Mouse (Mus musculus) thymus, adult 18-20 months (tissue): ENCODE data around the gene Caln1.

Experiments used
- DNase-seq, 2 experiments: peaks; one replicate each; pipeline ENCODE4 v3.0.0; 2022; ENCODE audit warnings: mixed read lengths in 2 of 2

Gene Caln1

DNA sequence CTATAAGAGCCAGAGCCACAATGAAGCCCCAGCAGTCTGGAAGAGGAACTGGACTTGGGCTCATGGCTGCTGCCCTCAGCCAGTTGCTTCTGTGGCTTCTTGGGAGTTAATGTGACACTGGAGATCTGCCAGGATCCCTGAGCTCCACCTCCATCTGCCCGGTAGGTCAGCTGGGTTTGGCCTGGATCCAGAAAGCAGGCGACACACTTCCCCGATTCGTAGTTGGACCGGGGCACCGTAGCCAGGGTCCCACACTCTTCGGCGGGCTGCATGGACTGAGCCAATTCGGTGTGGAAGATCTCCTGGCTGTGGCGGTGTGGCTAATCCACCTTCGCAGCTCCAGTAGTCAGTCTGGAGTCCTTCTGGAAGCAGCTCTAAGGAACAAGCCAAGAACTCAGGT is at the start of gene Caln1:
TSS of gene Caln1 (plus strand) at position 219 of the 400 bp plus-strand sequence.
- DNase-seq: no peak

DNA sequence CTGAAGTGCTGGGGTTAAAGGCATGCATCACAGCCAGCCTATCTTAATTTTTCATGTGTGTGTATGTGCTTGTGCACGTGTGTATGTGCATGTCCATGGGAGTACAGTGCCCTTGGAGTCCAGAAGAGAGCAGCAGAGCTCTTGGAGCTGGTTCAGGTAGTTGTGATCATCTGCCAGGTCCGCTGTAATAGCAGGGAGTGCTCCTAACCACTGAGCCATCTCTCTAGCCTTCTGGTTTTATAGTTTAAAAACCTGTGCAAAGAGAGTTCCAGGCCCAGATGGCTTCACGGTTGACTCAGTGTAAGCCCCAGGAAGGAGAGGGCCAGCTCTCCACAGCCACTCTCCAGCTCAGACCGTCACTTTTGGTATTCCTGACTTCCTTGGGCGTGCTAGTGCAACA is 49.5 kb upstream of the Caln1 start:
- DNase-seq: no peak

DNA sequence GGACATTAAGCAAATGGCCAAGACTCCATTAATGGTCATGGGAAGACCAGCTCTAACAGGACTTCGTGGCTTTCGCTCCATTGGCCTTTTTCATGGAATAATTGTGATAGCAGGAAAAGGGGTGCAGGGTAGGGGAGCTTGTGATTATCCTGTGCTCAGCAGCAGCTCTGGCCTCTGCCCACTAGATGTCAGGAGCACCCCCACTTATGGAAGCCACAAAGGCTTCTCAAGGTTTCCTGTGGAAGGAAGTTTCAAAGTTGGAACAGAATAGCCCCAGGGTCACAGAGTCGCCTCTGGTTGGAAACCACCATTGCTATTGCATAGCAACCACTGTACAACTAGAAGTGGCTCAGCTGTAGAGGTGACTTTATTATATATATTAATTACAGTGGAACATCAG is 48.8 kb upstream of the Caln1 start:
- no peak for DNase-seq

DNA sequence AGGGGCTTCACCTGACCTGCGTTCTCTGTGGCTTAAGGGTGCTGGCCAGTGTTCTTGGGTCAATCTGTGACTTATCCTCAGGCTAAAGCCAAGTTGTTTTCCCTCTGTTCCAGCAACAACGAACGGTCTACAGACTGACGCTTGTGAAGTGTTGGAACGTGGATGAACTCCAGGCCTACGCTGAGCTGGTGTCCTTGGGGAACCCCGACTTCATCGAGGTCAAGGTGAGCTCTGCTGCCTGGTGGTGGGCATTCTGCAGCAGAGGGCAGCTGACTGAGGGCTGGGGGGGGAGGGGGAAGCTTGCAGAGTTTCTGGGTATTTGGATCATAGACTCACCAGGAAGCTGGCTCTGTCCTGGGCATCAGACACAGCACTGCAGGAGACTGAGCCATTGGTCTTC is 43.8 kb upstream of the Caln1 start:
- no peak for DNase-seq

DNA sequence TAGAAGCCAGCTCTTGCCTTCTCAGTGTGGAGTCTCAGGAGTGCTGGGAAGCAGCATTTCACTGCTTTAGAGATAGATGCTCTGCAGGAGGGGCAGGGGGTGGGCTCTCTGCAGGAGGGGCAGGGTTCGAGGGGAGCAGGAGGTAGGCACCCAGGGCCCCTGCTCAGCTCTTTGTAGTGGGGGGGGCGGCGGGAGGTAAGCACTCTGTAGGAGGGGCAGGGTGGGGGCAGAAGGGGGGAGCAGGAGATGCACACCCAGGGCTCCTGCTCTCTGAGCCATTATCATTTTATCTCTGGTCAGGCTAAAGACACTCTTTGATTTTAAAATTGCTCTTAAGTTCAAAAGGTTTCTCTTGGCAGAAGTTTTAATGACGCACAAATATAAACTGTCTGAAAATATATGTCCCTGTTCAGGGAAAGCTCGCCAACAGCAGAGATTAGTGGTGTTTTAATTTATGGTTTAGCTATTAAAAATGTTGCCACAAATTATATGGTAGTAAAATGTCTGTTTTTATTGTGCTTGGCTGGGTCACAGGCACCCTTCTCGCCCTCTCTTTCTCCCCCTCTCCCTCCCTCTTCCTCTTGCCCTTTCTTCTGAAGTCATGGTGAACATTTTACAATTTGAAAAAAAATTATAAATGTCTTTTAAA is 41.5 kb upstream of the Caln1 start:
- no peak for DNase-seq

DNA sequence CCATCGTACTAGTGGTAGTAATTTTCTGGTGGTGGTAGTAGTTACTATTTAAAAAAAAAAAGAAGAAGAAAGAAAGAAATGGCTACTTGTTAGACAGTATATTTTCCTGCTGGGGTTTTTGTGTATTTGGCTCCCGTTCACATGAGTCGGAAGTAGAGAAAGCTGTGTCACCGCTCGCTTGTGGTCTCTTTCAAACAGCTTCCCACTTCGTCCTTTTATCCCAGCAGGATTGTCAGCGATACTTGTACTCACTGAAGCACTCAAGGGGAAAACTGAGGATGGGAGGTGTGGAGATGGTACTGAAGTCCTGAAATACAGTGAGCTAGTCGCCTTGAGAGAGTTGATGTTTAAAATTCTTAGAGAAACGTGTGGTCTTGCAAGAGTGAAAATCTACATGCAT is 40.9 kb upstream of the Caln1 start:
- no peak for DNase-seq

DNA sequence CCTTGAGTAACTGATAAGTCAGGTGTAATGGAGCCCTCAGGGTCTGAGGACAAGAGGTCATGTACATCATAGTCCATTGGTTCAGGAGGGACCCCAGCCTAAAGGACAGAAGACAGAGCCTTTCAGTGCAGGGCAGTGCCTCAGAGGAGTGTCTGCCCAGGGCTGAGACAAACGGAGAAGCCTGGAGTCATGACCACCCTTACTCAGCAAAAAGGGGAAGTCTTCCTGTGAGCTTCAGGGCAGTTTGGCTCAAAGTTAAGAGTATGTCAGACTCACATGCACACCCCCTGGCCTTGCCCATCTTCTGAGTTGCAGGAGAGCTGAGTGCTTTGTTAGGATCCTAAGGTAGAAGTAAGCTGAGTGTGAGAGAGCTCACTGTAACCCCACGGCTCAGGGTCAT is 39.4 kb upstream of the Caln1 start:
- no peak for DNase-seq

DNA sequence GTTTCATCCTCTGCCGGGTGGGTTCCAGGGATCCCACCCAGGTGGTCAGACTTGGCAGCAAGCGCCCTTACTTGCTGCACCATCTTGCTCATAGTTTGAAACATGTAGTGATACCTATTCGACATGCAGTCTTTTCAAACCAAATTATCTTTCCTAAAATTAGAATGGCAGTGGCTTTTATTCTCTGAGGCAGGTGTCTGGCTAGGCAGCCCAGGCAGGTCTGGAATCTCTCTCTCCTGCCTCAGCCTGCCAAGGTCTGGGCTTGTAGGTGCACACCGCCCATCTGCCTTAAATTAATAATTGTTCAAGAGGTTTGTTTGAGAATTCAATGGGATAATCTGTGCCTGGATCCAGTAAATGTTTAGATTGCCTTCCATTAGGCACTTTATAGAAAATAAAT is 38.5 kb upstream of the Caln1 start:
- DNase-seq: no peak

DNA sequence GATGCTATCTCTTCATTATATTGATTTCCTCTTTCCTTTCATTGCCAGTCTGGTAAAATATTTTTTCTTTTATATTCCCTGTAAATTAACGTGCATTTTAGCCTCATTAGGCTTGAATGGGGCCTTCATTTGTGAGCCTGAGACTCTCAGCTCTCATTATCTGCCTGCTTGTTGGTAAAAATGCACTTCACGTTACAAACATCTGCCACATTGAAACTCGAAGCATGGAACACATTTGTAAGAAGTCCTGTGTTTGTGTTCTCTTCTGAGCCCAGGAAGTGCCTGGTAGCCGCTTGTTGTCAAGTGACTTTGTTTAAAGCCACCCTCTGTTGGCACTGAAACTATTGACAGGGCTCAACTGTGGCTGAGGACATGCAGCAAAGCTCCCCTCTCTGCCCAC is 38.0 kb upstream of the Caln1 start:
- no peak for DNase-seq

DNA sequence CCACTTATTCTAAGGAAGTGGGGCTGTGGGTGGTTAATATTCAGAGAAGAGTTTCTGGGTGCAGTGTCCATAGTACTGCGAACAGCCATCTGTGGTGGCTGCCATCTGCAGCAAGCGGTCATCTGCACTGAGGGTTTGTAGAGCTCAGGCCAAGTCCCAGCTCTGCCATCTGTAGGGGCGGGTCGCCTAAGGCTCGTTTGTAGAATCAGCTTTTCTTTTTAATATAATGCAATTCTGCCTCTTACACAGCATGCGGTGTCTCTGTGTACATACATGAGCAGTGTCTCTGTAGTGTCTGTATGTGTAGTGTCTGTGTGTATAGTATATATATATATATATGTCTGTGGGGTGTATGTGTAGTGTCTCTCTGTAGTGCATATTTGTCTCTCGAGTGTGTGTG is 35.7 kb upstream of the Caln1 start:
- DNase-seq: no peak

DNA sequence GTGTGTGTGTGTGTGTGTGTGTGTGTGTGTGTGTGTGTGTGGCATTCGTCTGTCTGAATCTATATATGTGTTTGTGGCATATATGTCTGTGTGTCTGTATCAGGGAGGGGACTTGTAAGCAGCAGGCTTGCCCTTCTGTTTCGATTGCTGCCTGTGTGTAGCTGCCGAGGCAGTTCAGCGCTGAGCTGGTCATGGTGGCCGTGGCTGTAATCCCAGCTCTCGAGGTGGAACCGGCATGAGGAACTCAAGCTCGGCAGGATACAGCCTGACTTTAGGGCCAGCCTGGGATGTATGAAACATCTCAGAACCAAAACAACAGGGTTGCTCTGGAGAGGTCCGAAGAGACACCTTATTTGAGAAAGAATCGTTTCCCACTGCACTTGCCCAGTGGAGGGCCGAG is 35.3 kb upstream of the Caln1 start:
- DNase-seq: no peak

DNA sequence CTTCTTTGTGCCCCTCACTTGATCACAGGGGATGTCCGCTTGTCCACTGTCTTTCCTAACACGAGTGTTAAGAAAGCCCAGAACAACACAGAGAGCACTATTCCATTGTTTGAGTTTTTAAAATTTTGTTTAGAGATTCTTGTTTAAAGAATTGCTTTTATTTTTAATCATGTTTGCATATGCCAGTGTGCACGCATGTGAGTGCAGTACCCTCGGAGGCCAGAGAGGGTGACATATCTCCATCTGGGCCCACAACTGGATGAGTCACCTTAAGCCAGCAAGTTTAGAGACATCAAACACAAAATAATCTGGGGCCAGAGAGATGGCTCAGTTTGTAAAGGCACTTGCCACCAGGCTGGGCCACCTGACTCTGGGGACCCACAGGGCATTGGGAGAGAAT is 33.8 kb upstream of the Caln1 start:
- DNase-seq: no peak

DNA sequence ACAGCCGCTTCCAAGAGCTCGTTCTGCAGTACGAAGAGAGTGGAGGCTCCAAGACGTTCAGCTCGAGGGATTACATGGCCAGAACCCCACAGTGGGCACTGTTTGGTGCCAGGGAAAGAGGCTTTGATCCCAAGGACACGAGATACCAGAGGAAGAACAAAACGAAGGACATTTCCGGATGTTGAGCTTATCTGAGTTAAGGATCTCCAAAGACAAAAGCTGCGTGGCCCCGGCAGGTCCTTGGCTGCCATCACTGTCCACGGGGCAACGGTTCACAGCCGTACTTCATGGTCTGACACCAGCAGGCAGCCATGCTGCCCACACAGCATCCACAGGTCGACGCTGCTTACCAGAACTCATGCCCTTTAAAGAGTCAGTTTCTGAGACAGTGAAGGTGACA is 28.6 kb upstream of the Caln1 start:
- DNase-seq: no peak

DNA sequence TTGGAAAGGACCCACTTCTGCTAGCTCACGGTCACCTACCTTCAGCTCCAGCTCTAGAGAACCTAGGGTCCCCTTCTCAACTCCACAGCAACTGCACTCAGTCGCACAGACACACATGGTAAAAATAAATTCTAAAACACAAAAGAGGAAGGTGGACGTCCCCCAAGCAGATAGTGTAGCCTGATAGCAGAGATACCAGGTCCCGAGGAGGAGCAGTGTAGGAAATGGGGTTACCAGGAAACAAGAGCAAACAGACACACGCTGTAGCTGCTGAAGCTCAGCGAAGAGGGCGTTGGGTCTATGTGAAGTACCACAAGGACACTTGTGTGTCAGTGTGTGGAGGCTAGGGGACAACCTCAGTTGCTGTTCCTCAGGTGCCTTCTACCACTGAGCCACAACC is 24.3 kb upstream of the Caln1 start:
- no peak for DNase-seq

DNA sequence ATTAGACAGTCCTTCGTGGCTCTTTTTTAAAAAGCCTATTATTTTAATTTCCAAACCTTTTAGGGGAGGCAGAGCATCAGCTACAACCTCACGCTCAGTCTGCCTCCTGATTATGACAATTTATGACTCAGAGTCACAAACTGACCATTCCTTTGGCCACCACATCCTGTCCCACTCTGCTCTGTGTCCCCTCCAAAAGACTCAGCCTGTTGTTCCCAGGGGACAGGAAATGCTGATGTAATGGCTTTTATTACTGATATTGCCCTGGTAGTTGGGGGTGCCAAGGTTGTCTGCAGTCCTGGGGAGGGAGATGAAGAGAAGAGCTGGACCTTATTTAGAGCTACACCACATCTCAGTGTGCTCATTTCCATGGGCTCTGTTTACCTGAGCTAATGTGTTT is 23.4 kb upstream of the Caln1 start:
- DNase-seq: no peak

DNA sequence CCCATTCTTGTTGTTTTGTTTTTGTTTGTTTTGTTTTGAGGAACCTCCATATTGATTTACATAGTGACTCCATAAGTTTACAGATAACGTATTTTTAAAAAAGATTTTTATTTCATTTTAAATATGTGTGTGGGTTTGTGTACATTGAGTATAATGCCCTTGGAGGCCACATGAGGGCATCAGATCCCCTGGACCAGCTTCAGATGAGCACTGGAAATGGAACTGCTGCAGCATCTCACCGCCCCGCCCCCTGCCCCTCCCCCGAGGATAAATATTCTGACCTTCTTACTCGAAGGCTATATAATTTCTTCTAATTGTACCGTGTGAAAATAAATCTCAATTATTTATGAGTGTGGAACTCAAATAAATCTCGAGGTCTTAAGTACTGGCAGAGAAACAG is 14.0 kb upstream of the Caln1 start:
- DNase-seq: no peak

DNA sequence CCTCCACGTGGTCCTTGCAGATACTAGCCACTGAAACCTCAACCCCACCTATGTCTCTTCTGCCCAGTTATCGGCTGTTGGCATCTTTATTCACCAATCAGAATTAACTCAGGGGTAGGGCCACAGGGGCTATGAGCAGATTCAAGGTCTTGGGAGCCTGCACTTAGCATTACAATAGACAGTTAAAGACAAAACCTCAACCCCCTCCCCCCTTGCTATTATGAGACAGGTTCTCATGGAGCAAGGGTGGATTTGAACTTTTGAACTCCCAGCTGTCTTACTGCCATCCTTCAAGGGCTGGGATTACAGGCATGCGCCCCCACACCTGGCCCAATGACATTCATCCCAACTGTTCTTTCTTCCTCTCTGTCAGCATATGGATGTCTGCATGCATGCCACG is 6.1 kb upstream of the Caln1 start:
- DNase-seq: no peak

DNA sequence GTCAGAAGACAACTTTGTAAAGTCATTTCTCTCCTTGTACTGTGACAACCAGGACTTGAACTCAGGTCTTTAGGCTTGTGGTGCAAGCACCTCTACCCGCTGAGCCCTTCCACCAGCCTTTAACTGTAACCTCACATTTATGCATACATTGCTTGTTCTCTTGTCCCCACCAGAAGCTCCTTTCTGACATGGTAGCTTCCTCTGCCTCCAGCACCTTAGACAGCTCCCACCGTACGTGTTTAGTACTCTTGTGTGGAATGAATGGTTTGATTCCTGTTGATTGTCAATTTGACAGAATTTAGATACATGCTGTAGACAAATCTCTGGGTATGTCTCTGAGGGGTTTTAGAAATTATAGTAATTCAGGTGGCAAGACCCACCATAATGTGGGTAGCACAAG is 5.5 kb upstream of the Caln1 start:
- DNase-seq: no peak

DNA sequence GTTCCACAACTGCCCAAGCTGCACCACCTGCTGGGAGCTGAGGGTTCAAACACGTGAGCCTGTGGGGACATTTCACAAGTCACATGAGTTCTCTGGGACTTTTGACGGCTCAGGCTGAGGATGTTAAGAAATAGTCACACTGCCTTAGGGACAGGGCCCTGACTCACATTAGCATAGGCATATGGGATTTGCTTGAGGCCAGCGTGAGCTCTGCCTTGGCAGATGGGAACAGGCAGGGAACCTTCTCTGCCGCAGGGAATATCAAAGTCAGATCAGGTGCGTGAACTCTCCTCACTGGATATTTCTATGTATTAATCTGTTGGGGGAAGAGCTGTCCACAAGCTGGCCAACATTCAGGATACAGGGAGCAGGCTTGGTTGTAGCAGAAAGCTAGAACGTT is 1.0 kb upstream of the Caln1 start:
- no peak for DNase-seq

DNA sequence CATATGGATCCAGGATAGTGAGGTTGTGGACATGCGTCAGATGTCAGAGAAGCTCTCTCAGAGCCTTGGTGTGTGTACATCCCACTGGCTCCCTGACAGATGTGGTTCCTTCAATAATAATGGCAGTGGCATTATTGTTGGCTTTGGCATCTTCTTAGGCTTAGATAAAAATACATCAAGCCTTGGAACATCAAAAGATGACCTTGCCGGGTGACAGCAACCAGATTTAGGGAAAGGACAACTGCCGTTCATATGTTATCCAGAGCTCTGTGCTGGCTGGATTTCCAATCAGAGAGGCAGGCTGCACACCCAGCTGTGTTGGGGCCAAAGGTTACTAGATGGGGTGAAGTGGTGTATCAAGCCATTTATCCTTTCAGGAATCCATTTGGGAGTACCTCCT is 6.2 kb downstream of the Caln1 start:
- no peak for DNase-seq

DNA sequence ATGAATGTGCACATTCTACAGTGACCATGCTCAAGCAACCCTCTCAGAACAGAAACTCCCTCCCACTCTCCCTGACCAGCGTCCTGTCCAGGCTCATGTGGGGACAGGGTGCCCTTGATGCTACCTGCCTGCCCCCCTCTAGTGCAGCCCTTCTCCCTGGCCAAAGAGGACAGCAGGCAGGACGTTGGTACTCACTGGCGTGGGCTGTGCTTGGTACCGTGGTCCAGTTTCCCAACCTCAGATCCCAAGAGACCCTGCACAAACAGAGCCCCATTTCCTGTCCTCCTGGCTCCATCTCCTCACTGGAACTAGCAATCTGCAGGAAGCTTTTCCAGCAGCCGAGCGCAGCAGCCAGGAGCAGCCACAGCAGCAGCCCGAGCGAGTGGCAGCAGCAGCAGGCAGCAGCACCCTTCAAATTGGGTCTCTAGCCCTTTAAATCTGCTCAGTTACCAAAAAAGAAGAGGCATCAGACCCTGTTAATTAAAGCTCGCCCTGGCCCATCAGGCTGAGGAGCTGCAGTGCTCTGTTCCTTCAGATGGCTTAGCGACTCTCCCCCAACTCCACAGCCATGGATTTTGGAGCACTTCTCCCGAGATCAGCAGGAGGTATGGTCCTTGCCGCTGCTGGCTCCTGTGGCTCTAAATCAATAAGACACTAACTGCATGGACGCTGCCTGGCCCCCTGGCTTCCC is 15.1 kb downstream of the Caln1 start, which contains the start of gene A330070K13Rik:
TSS of gene A330070K13Rik (minus strand) at position 410 of the 691 bp plus-strand sequence.
- DNase-seq: no peak

DNA sequence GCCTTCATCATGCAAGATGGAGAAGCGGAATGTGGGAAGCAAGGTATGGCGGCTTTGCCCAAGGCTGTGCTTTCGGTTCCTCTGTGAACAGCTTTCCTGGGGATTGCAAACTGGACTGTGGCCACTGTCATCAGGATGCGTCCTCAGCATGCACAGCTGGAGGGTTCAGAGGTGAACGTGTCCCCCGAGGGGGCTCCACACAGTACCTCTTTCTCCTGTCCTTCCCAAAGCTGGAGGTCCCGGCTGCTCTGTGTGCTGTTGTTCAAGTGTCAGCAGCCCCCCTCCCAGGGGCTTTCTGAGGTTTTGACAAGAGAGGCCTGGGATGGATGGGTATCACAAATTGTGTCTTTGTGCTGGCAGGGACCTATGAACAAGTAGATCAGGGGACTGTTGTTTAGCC is 17.2 kb downstream of the Caln1 start:
- DNase-seq: no peak

DNA sequence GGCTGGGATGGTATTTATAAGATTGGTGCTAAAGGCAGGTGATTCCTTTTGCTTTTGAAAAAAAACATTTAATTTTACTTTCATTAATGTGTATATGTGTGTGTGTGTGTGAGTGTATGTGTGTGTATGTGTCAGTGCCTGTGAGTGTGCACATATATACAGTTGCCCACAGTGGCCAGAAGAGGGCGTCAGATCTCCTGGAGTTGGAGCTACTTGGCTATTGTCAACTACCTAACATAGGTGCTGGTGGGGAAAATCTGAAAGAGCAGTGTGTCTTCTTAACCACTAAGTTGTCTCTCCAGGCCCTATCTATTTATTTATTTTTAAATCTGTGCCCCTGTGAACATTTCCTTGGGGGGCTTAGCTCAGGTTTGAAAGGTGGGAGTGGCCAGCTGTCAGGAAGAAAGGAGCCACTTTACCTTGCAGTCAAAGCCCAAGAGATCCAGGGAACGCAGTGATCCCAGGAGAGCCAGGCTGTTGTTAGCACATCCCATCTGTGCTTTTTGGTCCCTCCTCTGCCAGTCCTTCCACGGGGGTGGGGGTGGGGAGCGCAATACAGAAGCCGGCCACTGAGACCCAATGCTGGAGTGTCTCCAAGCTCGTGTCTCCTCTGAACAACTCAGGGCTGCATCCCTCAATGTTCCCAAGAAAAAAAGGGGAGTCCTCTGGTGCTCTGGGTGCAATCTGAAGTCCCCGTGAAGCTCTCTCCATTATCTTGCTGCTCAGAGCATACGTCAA is 24.5 kb downstream of the Caln1 start:
- no peak for DNase-seq

DNA sequence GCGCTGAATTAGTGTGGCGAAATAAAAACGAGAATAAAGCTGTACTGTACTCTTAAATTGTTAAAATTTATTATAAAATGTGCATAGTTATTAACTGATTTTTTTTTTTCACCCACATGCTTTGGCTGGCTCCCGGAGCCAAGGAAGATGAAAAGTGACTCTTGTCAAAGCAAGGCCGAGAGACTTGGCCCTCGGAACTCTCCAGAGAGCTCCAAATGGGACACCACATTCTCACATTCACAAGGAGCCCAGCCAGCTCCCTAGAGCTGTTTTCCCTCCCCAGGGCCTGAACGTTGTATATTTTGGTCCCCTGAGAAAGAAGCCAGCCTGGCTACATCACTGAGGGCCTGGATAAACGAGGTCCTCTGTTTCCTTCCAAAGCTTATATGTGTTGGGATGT is 25.1 kb downstream of the Caln1 start:
- no peak for DNase-seq
